Mouse (Mus musculus) forebrain, embryonic 11.5 days (tissue): ENCODE data around the gene Mpv17l2. TPM values are rescaled to one million over a fixed set of nuclear protein-coding genes. Genes with fewer than 3 reads are reported as not detected.
A peak's percentile ranks its signal among the peaks of the same experiment; 100 is the strongest.

Experiments used
- ATAC-seq: fragments of 200-750 bp; cut with Nextera tagmentation; replicated peaks from 2 replicates; pipeline ENCODE4 v1.8.0; 2017; ENCODE audit warnings: moderate TSS enrichment; ENCODE audit not compliant: low FRiP score
- DNase-seq: peaks from one replicate; pipeline ENCODE4 v3.0.0-alpha.2; 2017; ENCODE audit warnings: low spot score
- H3K27ac ChIP-seq: fragments of 300-500 bp; sonication (generic); 2 replicates; pipeline ENCODE4 v1.5.1; 2014; ENCODE audit warnings: low read depth, low read length
- H3K27me3 ChIP-seq: fragments of 300-500 bp; sonication (generic); 2 replicates; pipeline ENCODE4 v1.6.1; 2014; ENCODE audit warnings: mild to moderate bottlenecking, low read length, mixed read lengths; ENCODE audit not compliant: control insufficient read depth, insufficient read depth
- H3K36me3 ChIP-seq: fragments of 300-500 bp; sonication (generic); 2 replicates; pipeline ENCODE4 v1.6.1; 2014; ENCODE audit warnings: mild to moderate bottlenecking, low read length, moderate library complexity, mixed read lengths; ENCODE audit not compliant: control insufficient read depth, insufficient read depth
- H3K4me1 ChIP-seq: fragments of 300-500 bp; sonication (generic); replicated peaks from 2 replicates; pipeline ENCODE4 v1.6.1; 2014; ENCODE audit warnings: low read length, mixed read lengths; ENCODE audit not compliant: control insufficient read depth, insufficient read depth
- H3K4me2 ChIP-seq: fragments of 300-500 bp; sonication (generic); 2 replicates; pipeline ENCODE4 v1.6.1; 2014; ENCODE audit warnings: low read depth, mild to moderate bottlenecking, low read length, moderate library complexity, mixed read lengths; ENCODE audit not compliant: severe bottlenecking
- H3K4me3 ChIP-seq: fragments of 300-500 bp; sonication (generic); 2 replicates; pipeline ENCODE4 v1.5.1; 2014; ENCODE audit warnings: low read depth, low read length
- H3K9ac ChIP-seq: fragments of 300-500 bp; sonication (generic); 2 replicates; pipeline ENCODE4 v1.6.1; 2014; ENCODE audit warnings: low read length
- H3K9me3 ChIP-seq: fragments of 300-500 bp; sonication (generic); 2 replicates; pipeline ENCODE4 v1.6.1; 2016; ENCODE audit warnings: low read length, mixed read lengths; ENCODE audit not compliant: control insufficient read depth
- WGBS: fragments of 180-500 bp; shearing (Covaris S2); extraction: QIAGEN DNeasy Blood & Tissue Kit; methylation state at CpG from one replicate; pipeline ENCODE4 v1.1.7; 2014; 5-methylcytosine and 5-hydroxymethylcytosine counted together
- polyA plus RNA-seq: library from polyadenylated mRNA; unstranded; fragments of >200 nt; fragmentation: Nextera tagmentation; extraction: Ambion mirVana; gene quantifications from 2 replicates; pipeline ENCODE4 v1.2.1, GENCODE M21; 2014

Mpv17l2 gene
- polyA plus RNA-seq, 1 experiment from 2014 or later: 31.0 TPM

- Histone ChIP-seq H3K9ac (no peak overlapping the region), H3K4me1 (peaks cover 3% of the 10 kb centered on the region; the same call in 1 of the 2 replicates), H3K27ac (no peak overlapping the region), H3K9me3 (no peaks in the 10 kb centered on the region), H3K4me3 (no peak overlapping the region), H3K27me3 (peaks cover 42% of the 10 kb centered on the region), H3K36me3 (no peaks in the 10 kb centered on the region), H3K4me2 (no peak overlapping the region)
- ATAC-seq: no peak
- DNase-seq: peak; percentile 50
- WGBS: 72% methylated on average over 9 of the region's 9 CpGs
These were observed 14.1 kb downstream of the Mpv17l2 start for GRCm38 (mm10) chr8:70746676-70747075.

- peak; percentile 45 for DNase-seq
- no peak overlapping the region for H3K4me2 ChIP-seq
- WGBS: 58% methylated on average over 19 of the region's 19 CpGs
- H3K4me3 ChIP-seq: no peak overlapping the region
- H3K9ac ChIP-seq: no peak overlapping the region
- no peaks in the 10 kb centered on the region for H3K9me3 ChIP-seq
- H3K4me1 ChIP-seq: peaks cover 3% of the 10 kb centered on the region; the same call in 1 of the 2 replicates
- no peaks in the 10 kb centered on the region for H3K36me3 ChIP-seq
- peaks cover 42% of the 10 kb centered on the region for H3K27me3 ChIP-seq
- H3K27ac ChIP-seq: no peak overlapping the region
- no peak for ATAC-seq
These were observed 15.0 kb downstream of the Mpv17l2 start for GRCm38 (mm10) chr8:70745691-70746220.

GRCm38 (mm10) chr8:70744806-70745205, 15.9 kb downstream of the Mpv17l2 start:
- Histone ChIP-seq H3K36me3 (no peaks in the 10 kb centered on the region), H3K9me3 (no peaks in the 10 kb centered on the region), H3K27me3 (peaks cover 42% of the 10 kb centered on the region), H3K4me1 (peaks cover 3% of the 10 kb centered on the region; the same call in 1 of the 2 replicates), H3K27ac (no peak overlapping the region), H3K4me2 (no peak overlapping the region), H3K4me3 (no peak overlapping the region), H3K9ac (no peak overlapping the region)
- ATAC-seq (no peak), DNase-seq (peak; percentile 48)
- WGBS: 61% methylated on average over 11 of the region's 11 CpGs

GRCm38 (mm10) chr8:70743656-70744590, 16.8 kb downstream of the Mpv17l2 start:
- H3K36me3 ChIP-seq: no peaks in the 10 kb centered on the region
- H3K9ac ChIP-seq: peak overlapping the region; percentile 41; the same call in 1 of the 2 replicates
- H3K4me1 ChIP-seq: peaks cover 3% of the 10 kb centered on the region; the same call in 1 of the 2 replicates
- peak overlapping the region; percentile 49 for H3K4me2 ChIP-seq
- peak overlapping the region; percentile 26 for H3K4me3 ChIP-seq
- H3K27ac ChIP-seq: no peak overlapping the region
- 3% methylated on average over 47 of the region's 48 CpGs for WGBS
- DNase-seq (peak; percentile 63), ATAC-seq (no peak; the same call in 1 of the 2 replicates)
- H3K27me3 ChIP-seq: peaks cover 42% of the 10 kb centered on the region
- no peaks in the 10 kb centered on the region for H3K9me3 ChIP-seq

- H3K27ac ChIP-seq: no peak overlapping the region
- peaks cover 42% of the 10 kb centered on the region for H3K27me3 ChIP-seq
- DNase-seq (peak; percentile 56), ATAC-seq (no peak)
- peak overlapping the region; percentile 9; the same call in 1 of the 2 replicates for H3K4me3 ChIP-seq
- no peaks in the 10 kb centered on the region for H3K9me3 ChIP-seq
- peak overlapping the region; percentile 48; the same call in 1 of the 2 replicates for H3K9ac ChIP-seq
- peak overlapping the region; percentile 49 for H3K4me2 ChIP-seq
- WGBS: 1% methylated on average over 38 of the region's 38 CpGs
- H3K36me3 ChIP-seq: no peaks in the 10 kb centered on the region
- H3K4me1 ChIP-seq: peaks cover 3% of the 10 kb centered on the region; the same call in 1 of the 2 replicates
These were observed 17.6 kb downstream of the Mpv17l2 start for GRCm38 (mm10) chr8:70742981-70743655.

- DNase-seq: peak; percentile 42
These were observed 18.6 kb downstream of the Mpv17l2 start for GRCm38 (mm10) chr8:70742176-70742575.

GRCm38 (mm10) chr8:70741661-70742060, 19.1 kb downstream of the Mpv17l2 start:
- Histone ChIP-seq H3K4me1 (peaks cover 3% of the 10 kb centered on the region; the same call in 1 of the 2 replicates), H3K4me2 (no peak overlapping the region), H3K4me3 (no peak overlapping the region), H3K27ac (no peak overlapping the region), H3K36me3 (no peaks in the 10 kb centered on the region), H3K27me3 (peaks cover 38% of the 10 kb centered on the region), H3K9ac (no peak overlapping the region), H3K9me3 (no peaks in the 10 kb centered on the region)
- WGBS: 67% methylated on average over 5 of the region's 5 CpGs
- DNase-seq (peak; percentile 32), ATAC-seq (no peak)

More at GRCm38 (mm10) chr8:70742176-70742575, 18.6 kb downstream of the Mpv17l2 start:
- H3K27ac ChIP-seq: no peak overlapping the region
- H3K9ac ChIP-seq: no peak overlapping the region
- H3K9me3 ChIP-seq: no peaks in the 10 kb centered on the region
- no peak overlapping the region for H3K4me3 ChIP-seq
- H3K27me3 ChIP-seq: peaks cover 42% of the 10 kb centered on the region
- peaks cover 3% of the 10 kb centered on the region; the same call in 1 of the 2 replicates for H3K4me1 ChIP-seq
- no peaks in the 10 kb centered on the region for H3K36me3 ChIP-seq
- no peak overlapping the region for H3K4me2 ChIP-seq
- 75% methylated on average over 11 of the region's 11 CpGs for WGBS
- ATAC-seq: no peak

GRCm38 (mm10) chr8:70738211-70738610, 22.5 kb downstream of the Mpv17l2 start:
- Histone ChIP-seq H3K9ac (no peak overlapping the region), H3K27ac (no peak overlapping the region), H3K27me3 (peaks cover 13% of the 10 kb centered on the region), H3K9me3 (no peaks in the 10 kb centered on the region), H3K4me2 (no peak overlapping the region), H3K36me3 (no peaks in the 10 kb centered on the region), H3K4me1 (no peaks in the 10 kb centered on the region; the same call in 1 of the 2 replicates), H3K4me3 (no peak overlapping the region)
- 78% methylated on average over 3 of the region's 3 CpGs for WGBS
- DNase-seq (peak; percentile 29), ATAC-seq (no peak)
